In genomic region chr2:85198011-85198965, GRCm38 (mm10) we compare ENCODE assay signal across 8 mouse cellular contexts. TPM values are rescaled to one million over a fixed set of nuclear protein-coding genes. Genes with fewer than 3 reads are reported as not detected.
DNase-seq lines count a peak whose midpoint lies in the region; ATAC-seq and TF ChIP-seq lines count a peak whose summit lies in the region.

No protein-coding gene starts in this region.

- ATAC-seq in kidney, postnatal 0 days (replicated peaks; ENCODE audit: low FRiP score, low read depth) = peak; percentile 40; the same call in 1 of the 2 replicates
- peak; percentile 85 for ATAC-seq in forebrain, embryonic 15.5 days (replicated peaks)
- ATAC-seq in intestine, embryonic 16.5 days = no peak
- 0 out of 2 replicates have a peak, but pooled peaks have one; percentile 4 for ATAC-seq in limb, embryonic 15.5 days (ENCODE audit: insufficient number of reproducible peaks, low FRiP score, low TSS enrichment, low read depth)
- no peak for ATAC-seq in stomach, embryonic 14.5 days (ENCODE audit: insufficient number of reproducible peaks, insufficient read depth, low FRiP score, low read depth)

- peak overlapping the region; percentile 41 for H3K4me2 ChIP-seq in kidney, postnatal 0 days (ENCODE audit: low read length)
- H3K4me2 ChIP-seq in forebrain, embryonic 15.5 days (replicated peaks) = peak overlapping the region; percentile 59
- peak overlapping the region; percentile 49 for H3K4me2 ChIP-seq in intestine, embryonic 16.5 days (ENCODE audit: low read depth, low read length)
- peak overlapping the region; percentile 41 for H3K4me2 ChIP-seq in limb, embryonic 15.5 days
- peak overlapping the region; percentile 40 for H3K4me2 ChIP-seq in stomach, embryonic 14.5 days (replicated peaks; ENCODE audit: low read depth, low read length)

- H3K36me3 ChIP-seq in kidney, postnatal 0 days (ENCODE audit: insufficient read depth, low read length) = no peaks in the 10 kb centered on the region
- no peaks in the 10 kb centered on the region for H3K36me3 ChIP-seq in forebrain, embryonic 15.5 days
- no peaks in the 10 kb centered on the region for H3K36me3 ChIP-seq in intestine, embryonic 16.5 days (ENCODE audit: control insufficient read depth, insufficient read depth, low read length)
- no peaks in the 10 kb centered on the region for H3K36me3 ChIP-seq in limb, embryonic 15.5 days
- no peaks in the 10 kb centered on the region for H3K36me3 ChIP-seq in stomach, embryonic 14.5 days (ENCODE audit: control insufficient read depth, insufficient read depth, low read length)

- H3K9ac ChIP-seq in kidney, postnatal 0 days (ENCODE audit: low read depth, low read length) = no peak overlapping the region
- peak overlapping the region; percentile 48 for H3K9ac ChIP-seq in forebrain, embryonic 15.5 days (replicated peaks)
- 0 out of 2 replicates have a peak overlapping the region, but pooled peaks have one; percentile 32 for H3K9ac ChIP-seq in intestine, embryonic 16.5 days (ENCODE audit: low read depth, low read length)
- H3K9ac ChIP-seq in limb, embryonic 15.5 days = no peak overlapping the region
- no peak overlapping the region for H3K9ac ChIP-seq in stomach, embryonic 14.5 days (replicated peaks; ENCODE audit: low read depth, low read length)

- peak; percentile 32 for DNase-seq in kidney, postnatal 0 days (ENCODE audit: low spot score)
- DNase-seq in kidney, adult 11 months = no peak
- no peak for DNase-seq in spleen, adult 18-20 months
- DNase-seq in urinary bladder, postnatal 36 days (ENCODE audit: low spot score in 2 of 2) = no peak

- WGBS in kidney, postnatal 0 days = 3% methylated on average over 24 of the region's 24 CpGs
- under 1% methylated on average over 24 of the region's 24 CpGs for WGBS in forebrain, embryonic 15.5 days
- WGBS in intestine, embryonic 16.5 days = 4% methylated on average over 24 of the region's 24 CpGs
- 4% methylated on average over 24 of the region's 24 CpGs for WGBS in limb, embryonic 15.5 days
- 2% methylated on average over 24 of the region's 24 CpGs for WGBS in stomach, embryonic 14.5 days

- no peak overlapping the region for H3K27ac ChIP-seq in kidney, postnatal 0 days
- H3K27ac ChIP-seq in forebrain, embryonic 15.5 days (replicated peaks) = peak overlapping the region; percentile 83
- no peak overlapping the region for H3K27ac ChIP-seq in intestine, embryonic 16.5 days (ENCODE audit: low read length)
- no peak overlapping the region for H3K27ac ChIP-seq in limb, embryonic 15.5 days
- H3K27ac ChIP-seq in stomach, embryonic 14.5 days (ENCODE audit: low read length) = no peak overlapping the region

- no peak overlapping the region for H3K4me3 ChIP-seq in kidney, postnatal 0 days (replicated peaks; ENCODE audit: low read depth, low read length)
- peak overlapping the region; percentile 47 for H3K4me3 ChIP-seq in forebrain, embryonic 15.5 days
- H3K4me3 ChIP-seq in intestine, embryonic 16.5 days (ENCODE audit: low read length) = peak overlapping the region; percentile 39
- H3K4me3 ChIP-seq in limb, embryonic 15.5 days = peak overlapping the region; percentile 23
- H3K4me3 ChIP-seq in stomach, embryonic 14.5 days (ENCODE audit: low read depth, low read length) = peak overlapping the region; percentile 3; the same call in 1 of the 2 replicates

- TF ChIP-seq CTCF in kidney, postnatal 0 days (IDR thresholded peaks at IDR 0.05; ENCODE audit: low read depth) = no peak

- no peaks in the 10 kb centered on the region for H3K4me1 ChIP-seq in kidney, postnatal 0 days (replicated peaks; ENCODE audit: insufficient read depth, low read length)
- peaks cover 10% of the 10 kb centered on the region; the same call in 1 of the 2 replicates for H3K4me1 ChIP-seq in forebrain, embryonic 15.5 days
- H3K4me1 ChIP-seq in intestine, embryonic 16.5 days (ENCODE audit: control insufficient read depth, insufficient read depth, low read length) = no peaks in the 10 kb centered on the region
- H3K4me1 ChIP-seq in limb, embryonic 15.5 days = peaks cover 8% of the 10 kb centered on the region
- no peaks in the 10 kb centered on the region; the same call in 1 of the 2 replicates for H3K4me1 ChIP-seq in stomach, embryonic 14.5 days (ENCODE audit: control insufficient read depth, insufficient read depth, low read length)

- no peaks in the 10 kb centered on the region for H3K27me3 ChIP-seq in kidney, postnatal 0 days (ENCODE audit: insufficient read depth, low read length)
- H3K27me3 ChIP-seq in forebrain, embryonic 15.5 days = no peaks in the 10 kb centered on the region
- H3K27me3 ChIP-seq in intestine, embryonic 16.5 days (replicated peaks; ENCODE audit: control insufficient read depth, insufficient read depth, low read length) = 0 out of 2 replicates have a peak, but pooled peaks cover 2% of the 10 kb centered on the region
- H3K27me3 ChIP-seq in limb, embryonic 15.5 days = no peaks in the 10 kb centered on the region
- no peaks in the 10 kb centered on the region for H3K27me3 ChIP-seq in stomach, embryonic 14.5 days (ENCODE audit: control insufficient read depth, insufficient read depth, low read length)

- no peaks in the 10 kb centered on the region for H3K9me3 ChIP-seq in kidney, postnatal 0 days (replicated peaks; ENCODE audit: low read length)
- H3K9me3 ChIP-seq in forebrain, embryonic 15.5 days = no peaks in the 10 kb centered on the region
- H3K9me3 ChIP-seq in intestine, embryonic 16.5 days (ENCODE audit: control insufficient read depth, low read length) = no peaks in the 10 kb centered on the region
- no peaks in the 10 kb centered on the region for H3K9me3 ChIP-seq in limb, embryonic 15.5 days
- no peaks in the 10 kb centered on the region for H3K9me3 ChIP-seq in stomach, embryonic 14.5 days (ENCODE audit: control insufficient read depth, low read depth, low read length)

RNA-seq across cellular contexts. Expression of gene Lrrc55, which starts 1.3 kb away (rescaled TPM):
- polyA plus RNA-seq in kidney, postnatal 0 days (2015; fragmentation: Nextera tagmentation; extraction: Ambion mirVana) = 0.47 and 0.84 TPM in 2 replicates
- 10.5 and 10.9 TPM in 2 replicates for polyA plus RNA-seq in forebrain, embryonic 15.5 days (2015; fragmentation: Nextera tagmentation; extraction: Ambion mirVana)
- polyA plus RNA-seq in intestine, embryonic 16.5 days (2015; fragmentation: Nextera tagmentation; extraction: Ambion mirVana) = 3.4 and 4.0 TPM in 2 replicates
- 0.74 and 0.78 TPM in 2 replicates for polyA plus RNA-seq in limb, embryonic 15.5 days (2015; fragmentation: Nextera tagmentation; extraction: Ambion mirVana)
- 2.7 and 3.0 TPM in 2 replicates for polyA plus RNA-seq in stomach, embryonic 14.5 days (2014; fragmentation: Nextera tagmentation; extraction: Ambion mirVana)

Comparison
In these comparisons a context has a peak if more than half of its experiments do, and no peak if none do; other contexts are left out.
1. ATAC-seq: peak in kidney, postnatal 0 days (single experiment), forebrain, embryonic 15.5 days (single experiment) and limb, embryonic 15.5 days (single experiment); none in intestine, embryonic 16.5 days (single experiment) and stomach, embryonic 14.5 days (single experiment).
2. H3K9ac ChIP-seq: peak in forebrain, embryonic 15.5 days (single experiment) and intestine, embryonic 16.5 days (single experiment); none in kidney, postnatal 0 days (single experiment), limb, embryonic 15.5 days (single experiment) and stomach, embryonic 14.5 days (single experiment).
3. Peak in every context shown above with its lines, with median percentiles within 50 percentile points of each other: H3K4me2 ChIP-seq.